ENCODE assay signal across 16 mouse cellular contexts in the genomic region with DNA sequence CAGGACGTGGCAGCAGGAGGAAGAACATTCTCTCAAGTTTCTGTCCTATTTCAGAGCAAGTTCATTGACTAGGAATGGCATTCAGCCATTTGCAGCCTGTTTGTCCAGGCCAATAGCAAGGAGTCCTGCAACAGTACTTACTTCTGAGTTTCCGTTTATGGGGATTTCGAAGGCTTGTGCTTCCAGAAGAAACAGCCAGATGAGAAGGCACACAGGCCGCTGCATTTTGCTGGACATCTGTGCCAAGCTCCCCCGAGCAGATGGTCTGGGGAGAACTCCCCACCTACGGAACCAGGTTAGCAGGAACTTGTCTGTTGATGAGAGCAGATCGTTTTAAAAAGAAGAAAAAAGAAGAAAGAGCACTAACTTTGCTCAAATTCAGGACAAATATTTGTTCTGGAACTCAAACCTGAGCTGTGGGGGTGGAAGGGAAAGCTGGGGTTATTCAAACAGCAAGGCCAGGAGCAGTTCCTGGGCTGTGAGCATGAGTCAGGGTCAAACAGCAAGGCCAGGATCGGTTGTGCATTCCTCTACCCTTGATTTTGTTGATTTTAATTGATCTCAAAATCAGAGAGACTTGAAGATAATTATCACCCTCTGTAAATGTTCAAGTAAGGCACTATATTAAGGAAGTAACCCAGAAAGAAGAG. TPM values are rescaled to one million over a fixed set of nuclear protein-coding genes. Genes with fewer than 3 reads are reported as not detected.
DNase-seq lines count a peak whose midpoint lies in the region; ATAC-seq lines count a peak whose summit lies in the region.
"Had no signal": no experiment of that assay in that cellular context is flagged by ENCODE, and none has a peak within 500 bp of the region (broad histone marks: within the 10 kb centered on the region; RNA-seq: fewer than 3 reads in every experiment).

No protein-coding gene starts in this region.

- no peaks in the 10 kb centered on the region for H3K27me3 ChIP-seq in heart, embryonic 10.5 days (ENCODE audit: insufficient read depth, poor library complexity, severe bottlenecking)
- H3K27me3 ChIP-seq in liver, embryonic 11.5 days (replicated peaks; ENCODE audit: control insufficient read depth, insufficient read depth, low read length) = no peaks in the 10 kb centered on the region
- no peaks in the 10 kb centered on the region for H3K27me3 ChIP-seq in stomach, embryonic 16.5 days (ENCODE audit: control insufficient read depth, insufficient read depth, low read length)
- H3K27me3 ChIP-seq: CH12.LX; embryonic facial prominence, embryonic 13.5 days; hindbrain, embryonic 12.5 days; limb, embryonic 15.5 days had no signal

- no peak; the same call in 1 of the 2 replicates for ATAC-seq in liver, embryonic 11.5 days (replicated peaks; ENCODE audit: low FRiP score)
- ATAC-seq in stomach, embryonic 16.5 days (ENCODE audit: insufficient read depth, low FRiP score) = no peak

- no peak overlapping the region for H3K4me3 ChIP-seq in heart, embryonic 10.5 days
- peak overlapping the region; percentile 37 for H3K4me3 ChIP-seq in liver, embryonic 11.5 days (ENCODE audit: low read depth, low read length)
- no peak overlapping the region for H3K4me3 ChIP-seq in stomach, embryonic 16.5 days (replicated peaks; ENCODE audit: low read length)
- H3K4me3 ChIP-seq: embryonic facial prominence, embryonic 13.5 days; heart, embryonic 13.5 days; hindbrain, embryonic 12.5 days; limb, embryonic 15.5 days; myocyte had no signal

- no peaks in the 10 kb centered on the region for H3K36me3 ChIP-seq in heart, embryonic 10.5 days
- no peaks in the 10 kb centered on the region for H3K36me3 ChIP-seq in liver, embryonic 11.5 days (ENCODE audit: control insufficient read depth, insufficient read depth, low read length)
- no peaks in the 10 kb centered on the region for H3K36me3 ChIP-seq in stomach, embryonic 16.5 days (ENCODE audit: control insufficient read depth, insufficient read depth, low read length)
- H3K36me3 ChIP-seq: embryonic facial prominence, embryonic 13.5 days; heart, embryonic 13.5 days; hindbrain, embryonic 12.5 days; limb, embryonic 15.5 days had no signal

- H3K9me3 ChIP-seq in heart, embryonic 10.5 days = no peaks in the 10 kb centered on the region
- no peaks in the 10 kb centered on the region for H3K9me3 ChIP-seq in liver, embryonic 11.5 days (ENCODE audit: control insufficient read depth, low read length)
- no peaks in the 10 kb centered on the region for H3K9me3 ChIP-seq in stomach, embryonic 16.5 days (replicated peaks; ENCODE audit: control insufficient read depth, low read length)
- H3K9me3 ChIP-seq: embryonic facial prominence, embryonic 13.5 days; heart, embryonic 13.5 days; hindbrain, embryonic 12.5 days; limb, embryonic 15.5 days had no signal

- peak; percentile 10 to 20 for DNase-seq in heart, adult 18-20 months
- no peak for DNase-seq in heart, embryonic 10.5 days (ENCODE audit: low spot score)
- DNase-seq in right cerebral cortex, adult 2 months (ENCODE audit: low spot score in 2 of 2) = peak; percentile 48 to 51
- no peak for DNase-seq in right cerebral cortex, postnatal 4 days
- DNase-seq in liver, embryonic 11.5 days (ENCODE audit: low spot score) = no peak
- DNase-seq in spleen, adult 18-20 months = no peak
- no peak for DNase-seq in spleen, adult 12 weeks (ENCODE audit: low spot score)
- DNase-seq: cerebellum, adult 9-10 months; kidney, adult 11 months had no signal

- no peaks in the 10 kb centered on the region for H3K4me1 ChIP-seq in heart, embryonic 10.5 days
- H3K4me1 ChIP-seq in liver, embryonic 11.5 days (replicated peaks; ENCODE audit: control insufficient read depth, insufficient read depth, low read length) = no peaks in the 10 kb centered on the region
- no peaks in the 10 kb centered on the region; the same call in 1 of the 2 replicates for H3K4me1 ChIP-seq in stomach, embryonic 16.5 days (ENCODE audit: control insufficient read depth, insufficient read depth, low read length)
- H3K4me1 ChIP-seq: embryonic facial prominence, embryonic 13.5 days; heart, embryonic 13.5 days; hindbrain, embryonic 12.5 days; limb, embryonic 15.5 days had no signal

- WGBS in heart, embryonic 10.5 days = 74% methylated on average over 8 of the region's 8 CpGs
- 63% methylated on average over 8 of the region's 8 CpGs for WGBS in liver, embryonic 11.5 days
- 35% methylated on average over 8 of the region's 8 CpGs for WGBS in stomach, embryonic 16.5 days

- 0 out of 2 replicates have a peak overlapping the region, but pooled peaks have one; percentile 12 for H3K9ac ChIP-seq in liver, embryonic 11.5 days (ENCODE audit: low read depth, low read length)
- no peak overlapping the region for H3K9ac ChIP-seq in stomach, embryonic 16.5 days (ENCODE audit: low read length)
- H3K9ac ChIP-seq: embryonic facial prominence, embryonic 13.5 days; heart, embryonic 13.5 days; hindbrain, embryonic 12.5 days; limb, embryonic 15.5 days had no signal

- H3K4me2 ChIP-seq in liver, embryonic 11.5 days = no peak overlapping the region
- no peak overlapping the region for H3K4me2 ChIP-seq in stomach, embryonic 16.5 days (ENCODE audit: low read depth, low read length)
- H3K4me2 ChIP-seq: embryonic facial prominence, embryonic 13.5 days; heart, embryonic 13.5 days; hindbrain, embryonic 12.5 days; limb, embryonic 15.5 days had no signal

- no peak overlapping the region for H3K27ac ChIP-seq in heart, embryonic 10.5 days
- peak overlapping the region; percentile 65 for H3K27ac ChIP-seq in liver, embryonic 11.5 days (ENCODE audit: low read depth, low read length)
- peak overlapping the region; percentile 79 for H3K27ac ChIP-seq in stomach, embryonic 16.5 days (ENCODE audit: low read length)
- H3K27ac ChIP-seq: embryonic facial prominence, embryonic 13.5 days; heart, embryonic 13.5 days; hindbrain, embryonic 12.5 days; limb, embryonic 15.5 days had no signal

RNA-seq across cellular contexts. Expression of gene Itih2, which starts 0.7 kb away (rescaled TPM):
- under 1 TPM; 0.35 to 0.85 TPM for total RNA-seq in heart, adult 18-20 months (2021)
- polyA plus RNA-seq in heart, embryonic 10.5 days (2016; fragmentation: Nextera tagmentation; extraction: Ambion mirVana) = 1.8 and 57.3 TPM in 2 replicates
- polyA plus RNA-seq in liver, embryonic 11.5 days (2014; fragmentation: Nextera tagmentation; extraction: Ambion mirVana) = 259 and 294 TPM in 2 replicates
- polyA plus RNA-seq in stomach, embryonic 16.5 days (2015; fragmentation: Nextera tagmentation; extraction: Ambion mirVana) = 19.6 and 20.3 TPM in 2 replicates
- total RNA-seq: CH12.LX had no signal

RNA-seq across cellular contexts. Expression of gene Itih5, which starts 22.9 kb away (rescaled TPM):
- 1 to 10 TPM; 4.2 to 6.0 TPM for total RNA-seq in heart, adult 18-20 months (2021)
- polyA plus RNA-seq in heart, embryonic 10.5 days (2016; fragmentation: Nextera tagmentation; extraction: Ambion mirVana) = 3.1 and 4.7 TPM in 2 replicates
- 7.7 and 7.8 TPM in 2 replicates for polyA plus RNA-seq in liver, embryonic 11.5 days (2014; fragmentation: Nextera tagmentation; extraction: Ambion mirVana)
- 30.0 and 35.2 TPM in 2 replicates for polyA plus RNA-seq in stomach, embryonic 16.5 days (2015; fragmentation: Nextera tagmentation; extraction: Ambion mirVana)
- polyA plus RNA-seq: myocyte had no signal

RNA-seq across cellular contexts. Expression of gene Kin, which starts 50.1 kb away (rescaled TPM):
- 1 to 10 TPM; 7.8 to 9.4 TPM for total RNA-seq in heart, adult 18-20 months (2021)
- polyA plus RNA-seq in heart, embryonic 10.5 days (2016; fragmentation: Nextera tagmentation; extraction: Ambion mirVana) = 22.9 and 30.7 TPM in 2 replicates
- 35.3 and 37.9 TPM in 2 replicates for polyA plus RNA-seq in liver, embryonic 11.5 days (2014; fragmentation: Nextera tagmentation; extraction: Ambion mirVana)
- polyA plus RNA-seq in stomach, embryonic 16.5 days (2015; fragmentation: Nextera tagmentation; extraction: Ambion mirVana) = 25.6 and 27.9 TPM in 2 replicates

RNA-seq across cellular contexts. Expression of gene Atp5c1, which starts 50.2 kb away (rescaled TPM):
- 1,000 to 10,000 TPM; 1,460 to 1,539 TPM for total RNA-seq in heart, adult 18-20 months (2021)
- polyA plus RNA-seq in heart, embryonic 10.5 days (2016; fragmentation: Nextera tagmentation; extraction: Ambion mirVana) = 853 and 1,049 TPM in 2 replicates
- 585 and 612 TPM in 2 replicates for polyA plus RNA-seq in liver, embryonic 11.5 days (2014; fragmentation: Nextera tagmentation; extraction: Ambion mirVana)
- 595 and 642 TPM in 2 replicates for polyA plus RNA-seq in stomach, embryonic 16.5 days (2015; fragmentation: Nextera tagmentation; extraction: Ambion mirVana)

Comparison
In these comparisons a context has a peak if more than half of its experiments do, and no peak if none do; other contexts are left out.
1. DNase-seq: peak in heart, adult 18-20 months (2 of 2) and right cerebral cortex, adult 2 months (2 of 2); none in heart, embryonic 10.5 days (single experiment), right cerebral cortex, postnatal 4 days (single experiment), liver, embryonic 11.5 days (single experiment), spleen, adult 18-20 months (0 of 2) and spleen, adult 12 weeks (single experiment).